Mouse (Mus musculus): ENCODE results near the gene Elovl7. TPM values are rescaled to one million over a fixed set of nuclear protein-coding genes. Genes with fewer than 3 reads are reported as not detected.

The Elovl7 gene
- polyA plus RNA-seq, 1 experiment from 2014 or later = 24.6 TPM

GRCm38 (mm10) chr13:108276561-108276960 is 62.4 kb downstream of the Elovl7 start:
- 68% methylated on average over 1 of the region's 1 CpGs for WGBS
- H3K4me1 ChIP-seq (ENCODE audit: control insufficient read depth, insufficient read depth, low read length) = no peaks in the 10 kb centered on the region
- H3K27ac ChIP-seq (ENCODE audit: low read length) = no peak overlapping the region
- H3K9me3 ChIP-seq (ENCODE audit: control insufficient read depth, low read depth, low read length) = no peaks in the 10 kb centered on the region
- no peak overlapping the region for H3K4me3 ChIP-seq (ENCODE audit: low read depth, low read length)
- no peaks in the 10 kb centered on the region for H3K36me3 ChIP-seq (ENCODE audit: control insufficient read depth, insufficient read depth, low read length)
- H3K9ac ChIP-seq (replicated peaks; ENCODE audit: low read depth, low read length) = no peak overlapping the region
- no peak for ATAC-seq (ENCODE audit: insufficient number of reproducible peaks, insufficient read depth, low FRiP score, low read depth)
- no peak overlapping the region for H3K4me2 ChIP-seq (replicated peaks; ENCODE audit: low read depth, low read length)
- no peaks in the 10 kb centered on the region for H3K27me3 ChIP-seq (ENCODE audit: control insufficient read depth, insufficient read depth, low read length)

- no peak overlapping the region for H3K27ac ChIP-seq (ENCODE audit: low read length)
- no peaks in the 10 kb centered on the region for H3K27me3 ChIP-seq (ENCODE audit: control insufficient read depth, insufficient read depth, low read length)
- no peak for ATAC-seq (ENCODE audit: insufficient number of reproducible peaks, insufficient read depth, low FRiP score, low read depth)
- no peaks in the 10 kb centered on the region for H3K9me3 ChIP-seq (ENCODE audit: control insufficient read depth, low read depth, low read length)
- H3K36me3 ChIP-seq (ENCODE audit: control insufficient read depth, insufficient read depth, low read length) = no peaks in the 10 kb centered on the region
- no peaks in the 10 kb centered on the region for H3K4me1 ChIP-seq (ENCODE audit: control insufficient read depth, insufficient read depth, low read length)
- no peak overlapping the region for H3K4me2 ChIP-seq (replicated peaks; ENCODE audit: low read depth, low read length)
- WGBS = 87% methylated on average over 7 of the region's 7 CpGs
- H3K4me3 ChIP-seq (ENCODE audit: low read depth, low read length) = no peak overlapping the region
- no peak overlapping the region for H3K9ac ChIP-seq (replicated peaks; ENCODE audit: low read depth, low read length)
Observed at GRCm38 (mm10) chr13:108277320-108277719, 63.1 kb downstream of the Elovl7 start.

GRCm38 (mm10) chr13:108278592-108278991 is 64.4 kb downstream of the Elovl7 start:
- H3K9ac ChIP-seq (replicated peaks; ENCODE audit: low read depth, low read length) = no peak overlapping the region
- no peak overlapping the region for H3K27ac ChIP-seq (ENCODE audit: low read length)
- no peaks in the 10 kb centered on the region for H3K4me1 ChIP-seq (ENCODE audit: control insufficient read depth, insufficient read depth, low read length)
- H3K4me2 ChIP-seq (replicated peaks; ENCODE audit: low read depth, low read length) = no peak overlapping the region
- peaks cover 4% of the 10 kb centered on the region; the same call in 1 of the 2 replicates for H3K36me3 ChIP-seq (ENCODE audit: control insufficient read depth, insufficient read depth, low read length)
- no peak for ATAC-seq (ENCODE audit: insufficient number of reproducible peaks, insufficient read depth, low FRiP score, low read depth)
- no peak overlapping the region for H3K4me3 ChIP-seq (ENCODE audit: low read depth, low read length)
- no peaks in the 10 kb centered on the region for H3K27me3 ChIP-seq (ENCODE audit: control insufficient read depth, insufficient read depth, low read length)
- 37% methylated on average over 6 of the region's 6 CpGs for WGBS
- H3K9me3 ChIP-seq (ENCODE audit: control insufficient read depth, low read depth, low read length) = no peaks in the 10 kb centered on the region

GRCm38 (mm10) chr13:108284312-108284711 is 70.1 kb downstream of the Elovl7 start:
- Histone ChIP-seq H3K4me1 (ENCODE audit: control insufficient read depth, insufficient read depth, low read length) (no peaks in the 10 kb centered on the region), H3K36me3 (ENCODE audit: control insufficient read depth, insufficient read depth, low read length) (peaks cover 4% of the 10 kb centered on the region; the same call in 1 of the 2 replicates), H3K9ac (replicated peaks; ENCODE audit: low read depth, low read length) (no peak overlapping the region), H3K27me3 (ENCODE audit: control insufficient read depth, insufficient read depth, low read length) (no peaks in the 10 kb centered on the region), H3K9me3 (ENCODE audit: control insufficient read depth, low read depth, low read length) (no peaks in the 10 kb centered on the region), H3K27ac (ENCODE audit: low read length) (no peak overlapping the region), H3K4me2 (replicated peaks; ENCODE audit: low read depth, low read length) (no peak overlapping the region), H3K4me3 (ENCODE audit: low read depth, low read length) (no peak overlapping the region)
- ATAC-seq (ENCODE audit: insufficient number of reproducible peaks, insufficient read depth, low FRiP score, low read depth) = no peak
- WGBS = 87% methylated on average over 2 of the region's 2 CpGs

- Histone ChIP-seq H3K9ac (replicated peaks; ENCODE audit: low read depth, low read length) (no peak overlapping the region), H3K4me2 (replicated peaks; ENCODE audit: low read depth, low read length) (no peak overlapping the region), H3K36me3 (ENCODE audit: control insufficient read depth, insufficient read depth, low read length) (no peaks in the 10 kb centered on the region), H3K4me1 (ENCODE audit: control insufficient read depth, insufficient read depth, low read length) (no peaks in the 10 kb centered on the region), H3K9me3 (ENCODE audit: control insufficient read depth, low read depth, low read length) (no peaks in the 10 kb centered on the region), H3K27ac (ENCODE audit: low read length) (no peak overlapping the region), H3K27me3 (ENCODE audit: control insufficient read depth, insufficient read depth, low read length) (no peaks in the 10 kb centered on the region), H3K4me3 (ENCODE audit: low read depth, low read length) (no peak overlapping the region)
- WGBS = 49% methylated on average over 3 of the region's 3 CpGs
- no peak for ATAC-seq (ENCODE audit: insufficient number of reproducible peaks, insufficient read depth, low FRiP score, low read depth)
Observed at GRCm38 (mm10) chr13:108287953-108288352, 73.7 kb downstream of the Elovl7 start.

- WGBS = 65% methylated on average over 3 of the region's 3 CpGs
- H3K9ac ChIP-seq (replicated peaks; ENCODE audit: low read depth, low read length) = no peak overlapping the region
- H3K36me3 ChIP-seq (ENCODE audit: control insufficient read depth, insufficient read depth, low read length) = no peaks in the 10 kb centered on the region
- no peaks in the 10 kb centered on the region for H3K9me3 ChIP-seq (ENCODE audit: control insufficient read depth, low read depth, low read length)
- H3K27me3 ChIP-seq (ENCODE audit: control insufficient read depth, insufficient read depth, low read length) = no peaks in the 10 kb centered on the region
- H3K4me1 ChIP-seq (ENCODE audit: control insufficient read depth, insufficient read depth, low read length) = no peaks in the 10 kb centered on the region
- H3K4me3 ChIP-seq (ENCODE audit: low read depth, low read length) = no peak overlapping the region
- H3K27ac ChIP-seq (ENCODE audit: low read length) = no peak overlapping the region
- no peak for ATAC-seq (ENCODE audit: insufficient number of reproducible peaks, insufficient read depth, low FRiP score, low read depth)
- H3K4me2 ChIP-seq (replicated peaks; ENCODE audit: low read depth, low read length) = no peak overlapping the region
Observed at GRCm38 (mm10) chr13:108289436-108289835, 75.2 kb downstream of the Elovl7 start.

GRCm38 (mm10) chr13:108290314-108290713 is 76.1 kb downstream of the Elovl7 start:
- H3K9ac ChIP-seq (replicated peaks; ENCODE audit: low read depth, low read length) = no peak overlapping the region

GRCm38 (mm10) chr13:108297350-108298093 is 83.3 kb downstream of the Elovl7 start:
- 11% methylated on average over 12 of the region's 12 CpGs for WGBS
- Histone ChIP-seq H3K27ac (ENCODE audit: low read length) (peak overlapping the region; percentile 67), H3K36me3 (ENCODE audit: control insufficient read depth, insufficient read depth, low read length) (no peaks in the 10 kb centered on the region), H3K9ac (replicated peaks; ENCODE audit: low read depth, low read length) (no peak overlapping the region), H3K9me3 (ENCODE audit: control insufficient read depth, low read depth, low read length) (no peaks in the 10 kb centered on the region), H3K4me1 (ENCODE audit: control insufficient read depth, insufficient read depth, low read length) (0 out of 2 replicates have a peak, but pooled peaks cover 7% of the 10 kb centered on the region), H3K4me3 (ENCODE audit: low read depth, low read length) (peak overlapping the region; percentile 20; the same call in 1 of the 2 replicates), H3K27me3 (ENCODE audit: control insufficient read depth, insufficient read depth, low read length) (no peaks in the 10 kb centered on the region), H3K4me2 (replicated peaks; ENCODE audit: low read depth, low read length) (peak overlapping the region; percentile 43)
- peak; percentile 80; the same call in 1 of the 2 replicates for ATAC-seq (ENCODE audit: insufficient number of reproducible peaks, insufficient read depth, low FRiP score, low read depth)

More at GRCm38 (mm10) chr13:108290314-108290713, 76.1 kb downstream of the Elovl7 start:
- ATAC-seq (ENCODE audit: insufficient number of reproducible peaks, insufficient read depth, low FRiP score, low read depth) = no peak
- no peaks in the 10 kb centered on the region for H3K27me3 ChIP-seq (ENCODE audit: control insufficient read depth, insufficient read depth, low read length)
- WGBS = 89% methylated on average over 4 of the region's 4 CpGs
- no peak overlapping the region for H3K27ac ChIP-seq (ENCODE audit: low read length)
- no peak overlapping the region for H3K4me3 ChIP-seq (ENCODE audit: low read depth, low read length)
- H3K4me2 ChIP-seq (replicated peaks; ENCODE audit: low read depth, low read length) = no peak overlapping the region
- no peaks in the 10 kb centered on the region for H3K4me1 ChIP-seq (ENCODE audit: control insufficient read depth, insufficient read depth, low read length)
- H3K36me3 ChIP-seq (ENCODE audit: control insufficient read depth, insufficient read depth, low read length) = no peaks in the 10 kb centered on the region
- H3K9me3 ChIP-seq (ENCODE audit: control insufficient read depth, low read depth, low read length) = no peaks in the 10 kb centered on the region

All from stomach, embryonic 14.5 days (tissue).